Mouse (Mus musculus) CH12.LX (cell line): ENCODE data around the gene Pde12. TPM values are rescaled to one million over a fixed set of nuclear protein-coding genes. Genes with fewer than 3 reads are reported as not detected.

Experiments used
- DNase-seq: peaks from one replicate; pipeline ENCODE4 v3.0.0-alpha.2; 2013; ENCODE audit errors: extremely low read depth
- H3K27ac ChIP-seq: 2 replicates; pipeline ENCODE4 v1.5.1; 2012; ENCODE audit warnings: low read depth, mild to moderate bottlenecking, control low read depth, moderate library complexity; ENCODE audit not compliant: insufficient read depth
- H3K27me3 ChIP-seq: replicated peaks from 2 replicates; pipeline ENCODE3; 2012; ENCODE audit warnings: inconsistent platforms
- H3K36me3 ChIP-seq, 2 experiments: replicated peaks in 1 of 2; 2 replicates each; pipeline versions ENCODE3 to v1.6.1; 2012; ENCODE audit warnings: inconsistent platforms in 1 of 2, low read length in 1 of 2, mild to moderate bottlenecking in 1 of 2, mixed read lengths in 1 of 2, moderate library complexity in 1 of 2; ENCODE audit not compliant: control insufficient read depth in 1 of 2, insufficient read depth in 1 of 2
- H3K4me1 ChIP-seq, 2 experiments: 2 replicates each; pipeline ENCODE4 v1.6.1; 2012; ENCODE audit warnings: inconsistent platforms in 1 of 2, moderate library complexity in 1 of 2; ENCODE audit not compliant: insufficient read depth in 2 of 2, control insufficient read depth in 1 of 2
- H3K4me2 ChIP-seq: 2 replicates; pipeline ENCODE4 v1.6.1; 2012; ENCODE audit warnings: low read depth, mild to moderate bottlenecking, control low read depth; ENCODE audit not compliant: poor library complexity, insufficient read depth, severe bottlenecking
- H3K4me3 ChIP-seq, 3 experiments: fragments of 150-350 bp in 1 of 3; sonication (generic) in 1 of 3; replicated peaks in 1 of 3; 2 replicates each; pipeline versions ENCODE3 to v1.5.1; 2011 to 2012; ENCODE audit warnings: low read depth in 2 of 3, low read length in 2 of 3, mild to moderate bottlenecking in 2 of 3, moderate library complexity in 2 of 3, control low read depth in 1 of 3, improper control_type of control experiment in 1 of 3, inconsistent platforms in 1 of 3, mixed read lengths in 1 of 3; ENCODE audit not compliant: poor library complexity in 1 of 3
- H3K79me2 ChIP-seq: replicated peaks from 2 replicates; pipeline ENCODE4 v1.6.1; 2012; ENCODE audit warnings: mild to moderate bottlenecking, moderate library complexity; ENCODE audit not compliant: control insufficient read depth, poor library complexity, insufficient read depth, severe bottlenecking; ENCODE audit errors: extremely low read depth
- H3K9ac ChIP-seq: 2 replicates; pipeline ENCODE4 v1.6.1; 2012; ENCODE audit warnings: low read depth, mild to moderate bottlenecking, control low read depth, moderate library complexity; ENCODE audit not compliant: insufficient read depth
- H3K9me3 ChIP-seq: replicated peaks from 2 replicates; pipeline ENCODE3; 2012; ENCODE audit warnings: low read length, inconsistent platforms, mixed read lengths
- CHD2 ChIP-seq: IDR thresholded peaks from 2 replicates; pipeline ENCODE4 v1.6.1; 2011; ENCODE audit warnings: low read length, improper control_type of control experiment
- CTCF ChIP-seq, 2 experiments: IDR thresholded peaks in 1 of 2; conservative IDR thresholded peaks in 1 of 2; 2 replicates each; pipeline ENCODE4 v1.5.1; 2011 to 2012; ENCODE audit warnings: low read depth in 2 of 2, low read length in 2 of 2, improper control_type of control experiment in 1 of 2, inconsistent platforms in 1 of 2, mild to moderate bottlenecking in 1 of 2, moderate library complexity in 1 of 2
- EP300 ChIP-seq: IDR thresholded peaks from 2 replicates; pipeline ENCODE4 v1.6.1; 2011; ENCODE audit warnings: low read length, improper control_type of control experiment
- GABPA ChIP-seq: IDR thresholded peaks from 2 replicates; pipeline ENCODE4 v1.6.1; 2012; ENCODE audit warnings: low read depth, low read length, improper control_type of control experiment, inconsistent platforms; ENCODE audit not compliant: insufficient replicate concordance
- HCFC1 ChIP-seq: IDR thresholded peaks from 2 replicates; pipeline ENCODE4 v1.6.1; 2012; ENCODE audit warnings: low read depth, mild to moderate bottlenecking, inconsistent platforms, low read length, improper control_type of control experiment
- IRF4 ChIP-seq: IDR thresholded peaks from 2 replicates; pipeline ENCODE4 v1.6.1; 2014; ENCODE audit warnings: low read depth, mild to moderate bottlenecking, inconsistent platforms, low read length, improper control_type of control experiment
- JUN ChIP-seq: IDR thresholded peaks from 2 replicates; pipeline ENCODE4 v1.6.1; 2011; ENCODE audit warnings: low read depth, mild to moderate bottlenecking, low read length, improper control_type of control experiment, moderate library complexity; ENCODE audit not compliant: insufficient read depth
- JUND ChIP-seq: conservative IDR thresholded peaks from 2 replicates; pipeline ENCODE4 v1.6.1; 2011; ENCODE audit warnings: low read depth, low read length, improper control_type of control experiment
- KAT2A ChIP-seq: IDR thresholded peaks from 2 replicates; pipeline ENCODE4 v1.6.1; 2012; ENCODE audit warnings: low read length, improper control_type of control experiment, inconsistent platforms; ENCODE audit not compliant: insufficient replicate concordance
- MAX ChIP-seq: IDR thresholded peaks from 2 replicates; pipeline ENCODE4 v1.6.1; 2011; ENCODE audit warnings: low read length, improper control_type of control experiment
- MYC ChIP-seq: IDR thresholded peaks from 2 replicates; pipeline ENCODE4 v1.6.1; 2011; ENCODE audit warnings: low read depth, mild to moderate bottlenecking, improper control_type of control experiment, low read length
- RAD21 ChIP-seq: IDR thresholded peaks from 2 replicates; pipeline ENCODE4 v1.6.1; 2011; ENCODE audit warnings: low read depth, mild to moderate bottlenecking, low read length, improper control_type of control experiment, moderate library complexity
- SIN3A ChIP-seq: IDR thresholded peaks from 2 replicates; pipeline ENCODE4 v1.6.1; 2012; ENCODE audit warnings: low read length, improper control_type of control experiment, inconsistent platforms
- SMC3 ChIP-seq: IDR thresholded peaks from 2 replicates; pipeline ENCODE4 v1.6.1; 2011; ENCODE audit warnings: low read depth, low read length, improper control_type of control experiment
- TBP ChIP-seq: conservative IDR thresholded peaks from 2 replicates; pipeline ENCODE4 v1.6.1; 2011; ENCODE audit warnings: low read depth, low read length, improper control_type of control experiment
- ZC3H11A ChIP-seq: IDR thresholded peaks from 2 replicates; pipeline ENCODE4 v1.6.1; 2012; ENCODE audit warnings: low read depth, mild to moderate bottlenecking, inconsistent platforms, low read length, improper control_type of control experiment
- ZKSCAN1 ChIP-seq: IDR thresholded peaks from 2 replicates; pipeline ENCODE4 v1.6.1; 2012; ENCODE audit warnings: low read depth, inconsistent platforms, low read length, improper control_type of control experiment, borderline replicate concordance
- ZMIZ1 ChIP-seq: IDR thresholded peaks from 2 replicates; pipeline ENCODE4 v1.6.1; 2012; ENCODE audit warnings: low read depth, mild to moderate bottlenecking, inconsistent platforms, low read length, improper control_type of control experiment
- dilution Hi-C: fragments of 300-500 bp; cut with MboI; formaldehyde crosslinking; loops from 2 replicates; pipeline ENCODE4 v1.14.3; 2020; ENCODE audit warnings: low sequenced_read_pairs; ENCODE audit not compliant: extremely low pct_unique_long_range_greater_than_20kb, extremely low pct_ligation_motif_present
- in situ Hi-C: fragments of 300-500 bp; cut with MboI; formaldehyde crosslinking; loops from 3 replicates; pipeline ENCODE4 v1.14.3; 2019; ENCODE audit warnings: low sequenced_read_pairs, low pct_ligation_motif_present, low pct_unique_long_range_greater_than_20kb, mixed read lengths
- polyA plus RNA-seq: library from polyadenylated mRNA; unstranded; fragments of >175 nt; gene quantifications from 2 replicates; pipeline ENCODE4 v1.2.1, GENCODE M21; 2012; ENCODE audit warnings: low read depth; ENCODE audit not compliant: insufficient read length
- total RNA-seq, 2 experiments: library from RNA; depleted of rRNA; stranded (reverse); fragments of 300-350 nt in 1 of 2; fragments of >200 nt in 1 of 2; gene quantifications; 2 replicates each; pipeline ENCODE4 v1.2.3; 2012 to 2014

Pde12 gene
- total and polyA plus RNA-seq, 3 experiments: 8.4 to 14.9 (median 14.2) TPM

GRCm38 (mm10) chr14:26658178-26658577 is 11.5 kb downstream of the Pde12 start:
- dilution Hi-C loops: no loop called here
- Histone ChIP-seq H3K4me1 (no peaks in the 10 kb centered on the region), H3K36me3 (peaks cover 29 to 78% of the 10 kb centered on the region in 2 experiments), H3K27ac (no peak overlapping the region), H3K9me3 (no peaks in the 10 kb centered on the region), H3K79me2 (peaks cover 5% of the 10 kb centered on the region; the same call in 1 of the 2 replicates), H3K4me3 (no peak overlapping the region), H3K27me3 (no peaks in the 10 kb centered on the region), H3K9ac (no peak overlapping the region), H3K4me2 (no peak overlapping the region)
- DNase-seq: no peak
- in situ Hi-C loops: no loop called here
- TF ChIP-seq CTCF (conservative IDR thresholded peaks at IDR 0.05 in 1 of 2, IDR thresholded peaks at IDR 0.05 in 1 of 2; ENCODE audit: low read depth in 2 of 2, low read length in 2 of 2) (no peak), HCFC1 (no peak), JUND (no peak), GABPA (no peak), TBP (no peak), CHD2 (no peak), MAX (no peak), KAT2A (no peak), IRF4 (no peak), JUN (no peak), ZMIZ1 (no peak), EP300 (no peak)

GRCm38 (mm10) chr14:26651901-26652300 is 17.8 kb downstream of the Pde12 start:
- Histone ChIP-seq H3K9ac (no peak overlapping the region), H3K27me3 (no peaks in the 10 kb centered on the region), H3K36me3 (peaks cover 22 to 80% of the 10 kb centered on the region in 2 experiments), H3K27ac (no peak overlapping the region), H3K4me3 (no peak overlapping the region), H3K4me2 (no peak overlapping the region), H3K4me1 (peaks cover 0 to 17% of the 10 kb centered on the region in 2 experiments; a peak in 2 of 4 replicates), H3K79me2 (peaks cover 27% of the 10 kb centered on the region), H3K9me3 (no peaks in the 10 kb centered on the region)
- TF ChIP-seq RAD21 (peak; percentile 39), ZC3H11A (no peak), ZKSCAN1 (no peak), MYC (peak; percentile 58; the same call in 1 of the 2 replicates), CTCF (conservative IDR thresholded peaks at IDR 0.05 in 1 of 2, IDR thresholded peaks at IDR 0.05 in 1 of 2; ENCODE audit: low read depth in 2 of 2, low read length in 2 of 2) (peak in 1 of 2 experiments; percentile 55; a peak in 2 of 4 replicates), SMC3 (peak; percentile 19; the same call in 1 of the 2 replicates), SIN3A (no peak)
- in situ Hi-C loops (no loop called here), dilution Hi-C loops (no loop called here)
- peak; percentile 35 for DNase-seq
